In the genomic region with DNA sequence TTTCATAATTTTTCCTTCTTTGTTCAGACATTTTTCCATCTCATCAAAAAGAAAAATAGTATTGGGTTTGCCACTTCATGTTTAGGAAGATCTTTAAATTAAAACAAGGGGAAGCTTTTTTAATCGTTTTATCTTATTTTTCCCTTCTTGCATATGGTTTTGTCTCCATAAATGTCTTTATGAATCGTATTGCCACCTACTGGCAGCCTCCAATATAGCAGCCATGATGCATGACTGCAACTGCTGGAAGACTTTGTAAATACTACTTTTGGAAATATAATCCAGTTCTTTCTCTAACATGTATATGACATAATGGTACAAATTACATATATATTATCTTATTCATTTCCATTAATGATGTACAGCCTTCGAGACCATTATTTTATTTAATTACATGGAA, we compare ENCODE assay signal across 8 mouse cellular contexts.
DNase-seq lines count a peak whose midpoint lies in the region; ATAC-seq and TF ChIP-seq lines count a peak whose summit lies in the region.
"Had no signal": no experiment of that assay in that cellular context is flagged by ENCODE, and none has a peak within 500 bp of the region (broad histone marks: within the 10 kb centered on the region; RNA-seq: fewer than 3 reads in every experiment).

No protein-coding gene starts in this region.

- no peaks in the 10 kb centered on the region for H3K36me3 ChIP-seq in thymus, adult 2 months (ENCODE audit: control insufficient read depth, insufficient read depth, low read length)
- no peaks in the 10 kb centered on the region for H3K36me3 ChIP-seq in limb, embryonic 14.5 days (ENCODE audit: control insufficient read depth, insufficient read depth, low read length)
- H3K36me3 ChIP-seq: heart, embryonic 15.5 days had no signal

- DNase-seq in thymus, adult 2 months: peak; percentile 16
- no peak for DNase-seq in thymus, adult 18-20 months
- DNase-seq in adrenal gland, adult 2 months: peak; percentile 18
- peak; percentile 59 for DNase-seq in embryo, embryonic 11.5 days (ENCODE audit: low read depth, low spot score)
- DNase-seq in kidney, postnatal 10 days: peak; percentile 86
- DNase-seq in limb, embryonic 14.5 days (ENCODE audit: low spot score): peak; percentile 79
- DNase-seq in retina, postnatal 7 days (ENCODE audit: low read depth, low spot score): peak; percentile 42

- no peaks in the 10 kb centered on the region for H3K4me1 ChIP-seq in thymus, adult 2 months (replicated peaks; ENCODE audit: control insufficient read depth, insufficient read depth, low read length)
- H3K4me1 ChIP-seq in limb, embryonic 14.5 days (ENCODE audit: control insufficient read depth, insufficient read depth, low read length): no peaks in the 10 kb centered on the region
- H3K4me1 ChIP-seq: heart, embryonic 15.5 days had no signal

- no peak overlapping the region for H3K4me2 ChIP-seq in limb, embryonic 14.5 days (replicated peaks; ENCODE audit: low read depth, low read length, severe bottlenecking)
- H3K4me2 ChIP-seq: heart, embryonic 15.5 days had no signal

- 8% methylated on average over 3 of the region's 3 CpGs for WGBS in thymus, adult 2 months
- 17% methylated on average over 3 of the region's 3 CpGs for WGBS in limb, embryonic 14.5 days

- no peak overlapping the region for H3K9ac ChIP-seq in limb, embryonic 14.5 days (ENCODE audit: low read depth, low read length, severe bottlenecking)
- H3K9ac ChIP-seq: heart, embryonic 15.5 days had no signal

- no peaks in the 10 kb centered on the region for H3K9me3 ChIP-seq in limb, embryonic 14.5 days (ENCODE audit: control insufficient read depth, low read length)
- H3K9me3 ChIP-seq: heart, embryonic 15.5 days had no signal

- no peak overlapping the region for H3K4me3 ChIP-seq in thymus, adult 2 months (ENCODE audit: control insufficient read depth, insufficient read depth, low read length)
- no peak overlapping the region for H3K4me3 ChIP-seq in limb, embryonic 14.5 days (replicated peaks; ENCODE audit: low read length)
- H3K4me3 ChIP-seq: heart, embryonic 15.5 days had no signal

- no peak for ATAC-seq in limb, embryonic 14.5 days (ENCODE audit: low FRiP score, low read depth)

- H3K27me3 ChIP-seq in thymus, adult 2 months (ENCODE audit: control insufficient read depth, insufficient read depth, low read length): no peaks in the 10 kb centered on the region
- H3K27me3 ChIP-seq in limb, embryonic 14.5 days (ENCODE audit: control insufficient read depth, insufficient read depth, low read length): no peaks in the 10 kb centered on the region
- H3K27me3 ChIP-seq: heart, embryonic 15.5 days had no signal

- H3K27ac ChIP-seq in thymus, adult 2 months (ENCODE audit: control insufficient read depth, insufficient read depth, low read length): no peak overlapping the region
- H3K27ac ChIP-seq in limb, embryonic 14.5 days (replicated peaks; ENCODE audit: low read depth, low read length): no peak overlapping the region
- H3K27ac ChIP-seq: heart, embryonic 15.5 days had no signal

- no peak for TF ChIP-seq POLR2A in thymus, adult 2 months (IDR thresholded peaks at IDR 0.05; ENCODE audit: control insufficient read depth, extremely low read depth, insufficient read depth, low read length, poor library complexity)
- TF ChIP-seq POLR2A in limb, embryonic 14.5 days (IDR thresholded peaks at IDR 0.05; ENCODE audit: borderline replicate concordance, extremely low read depth, insufficient read depth, insufficient read length): no peak

- TF ChIP-seq CTCF in thymus, adult 2 months (IDR thresholded peaks at IDR 0.05; ENCODE audit: borderline replicate concordance, control insufficient read depth, extremely low read depth, insufficient read depth, low read length, poor library complexity): no peak

Comparison
In these comparisons a context has a peak if more than half of its experiments do, and no peak if none do; other contexts are left out.
1. DNase-seq: peak in thymus, adult 2 months (single experiment), adrenal gland, adult 2 months (single experiment), embryo, embryonic 11.5 days (single experiment), kidney, postnatal 10 days (single experiment), limb, embryonic 14.5 days (single experiment) and retina, postnatal 7 days (single experiment); none in thymus, adult 18-20 months (0 of 2).